In the genomic region with DNA sequence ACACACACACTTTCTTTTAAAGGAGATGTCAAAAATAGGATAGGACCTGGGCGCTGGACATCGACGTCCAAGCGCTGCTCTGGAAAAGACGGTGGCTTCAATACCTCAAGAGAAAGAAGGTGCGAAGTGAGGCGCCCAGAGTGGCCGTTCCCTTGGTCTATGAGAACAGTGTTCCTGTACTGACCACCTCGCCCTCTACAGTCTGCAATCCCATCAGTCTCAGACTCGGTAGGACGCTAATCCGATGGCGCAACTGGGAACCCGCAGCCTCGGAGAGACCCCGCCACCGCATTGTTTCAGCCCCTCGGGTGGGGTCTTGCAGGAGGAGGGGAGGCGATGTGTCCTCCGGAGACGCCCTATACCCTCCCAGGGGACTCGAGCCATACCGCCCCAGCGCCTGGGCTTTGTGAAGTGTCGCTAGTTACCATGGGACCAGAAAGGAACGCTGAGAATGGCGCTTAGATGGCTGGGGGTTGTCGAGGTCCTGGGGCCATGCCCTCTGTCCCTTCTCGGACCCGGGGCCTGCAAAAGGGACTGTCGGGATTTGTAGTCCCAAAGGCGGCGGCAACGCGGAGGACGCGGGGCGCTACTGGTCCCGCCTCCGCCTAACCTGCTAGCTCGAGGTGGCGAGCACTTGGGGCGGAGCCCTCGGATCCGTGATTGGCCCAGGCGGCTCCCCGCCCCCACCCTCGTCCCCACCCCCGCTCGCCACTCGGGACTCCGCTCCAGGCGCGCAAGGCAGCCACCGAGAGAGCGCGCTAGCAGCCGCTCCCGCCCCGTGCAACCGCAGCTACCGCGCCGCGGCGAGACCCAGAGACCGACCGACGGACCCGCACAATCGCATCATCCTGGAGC, we compare ENCODE assay signal across 8 mouse cellular contexts. TPM values are rescaled to one million over a fixed set of nuclear protein-coding genes. Genes with fewer than 3 reads are reported as not detected.
DNase-seq lines count a peak whose midpoint lies in the region; ATAC-seq lines count a peak whose summit lies in the region.

A gene (plus strand): TSS at position 418 of the 855 bp plus-strand sequence.

- peak; percentile 88 for ATAC-seq in hindbrain, embryonic 11.5 days (ENCODE audit: low FRiP score)
- ATAC-seq in lung, embryonic 15.5 days (ENCODE audit: borderline replicate concordance, extremely low read depth, low FRiP score, low TSS enrichment), result peak; percentile 84

- peak within 1 kb of the TSS; percentile 94 for H3K27ac ChIP-seq in hindbrain, embryonic 11.5 days (ENCODE audit: low read depth, low read length)
- no peak within 1 kb of the TSS for H3K27ac ChIP-seq in lung, embryonic 15.5 days

- H3K9me3 ChIP-seq in hindbrain, embryonic 11.5 days (ENCODE audit: control insufficient read depth, low read length), result no peaks in the 10 kb centered on the region
- H3K9me3 ChIP-seq in lung, embryonic 15.5 days, result no peaks in the 10 kb centered on the region

- H3K4me2 ChIP-seq in hindbrain, embryonic 11.5 days (replicated peaks; ENCODE audit: low read depth, low read length), result peak within 1 kb of the TSS; percentile 81
- peak within 1 kb of the TSS; percentile 83 for H3K4me2 ChIP-seq in lung, embryonic 15.5 days

- H3K4me3 ChIP-seq in hindbrain, embryonic 11.5 days (ENCODE audit: low read depth, low read length), result peak within 1 kb of the TSS; percentile 83
- H3K4me3 ChIP-seq in lung, embryonic 15.5 days, result peak within 1 kb of the TSS; percentile 47

- no peaks in the 10 kb centered on the region; the same call in 1 of the 2 replicates for H3K4me1 ChIP-seq in hindbrain, embryonic 11.5 days (replicated peaks; ENCODE audit: control insufficient read depth, insufficient read depth, low read length)
- H3K4me1 ChIP-seq in lung, embryonic 15.5 days, result peaks cover 33% of the 10 kb centered on the region

- peaks cover 4% of the 10 kb centered on the region; the same call in 1 of the 2 replicates for H3K27me3 ChIP-seq in hindbrain, embryonic 11.5 days (ENCODE audit: control insufficient read depth, insufficient read depth, low read length)
- peaks cover 66% of the 10 kb centered on the region for H3K27me3 ChIP-seq in lung, embryonic 15.5 days

- H3K36me3 ChIP-seq in hindbrain, embryonic 11.5 days (ENCODE audit: control insufficient read depth, insufficient read depth, low read length), result no peaks in the 10 kb centered on the region
- H3K36me3 ChIP-seq in lung, embryonic 15.5 days, result no peaks in the 10 kb centered on the region

- peak within 1 kb of the TSS; percentile 94 for H3K9ac ChIP-seq in hindbrain, embryonic 11.5 days (ENCODE audit: low read depth, low read length)
- peak within 1 kb of the TSS; percentile 44 for H3K9ac ChIP-seq in lung, embryonic 15.5 days

- WGBS in hindbrain, embryonic 11.5 days, result under 1% methylated on average over 59 of the region's 71 CpGs
- WGBS in lung, embryonic 15.5 days, result under 1% methylated on average over 68 of the region's 71 CpGs

- peak; percentile 76 for DNase-seq in WW6 (ENCODE audit: low read depth, low spot score)
- DNase-seq in cerebellum, postnatal 14 days, result peak; percentile 92 to 94
- DNase-seq in frontal cortex, postnatal 10 days (ENCODE audit: low spot score in 2 of 2), result peak; percentile 83 to 87
- DNase-seq in hindbrain, embryonic 11.5 days (ENCODE audit: low spot score), result peak; percentile 91
- DNase-seq in layer of hippocampus, postnatal 10 days (ENCODE audit: low spot score in 2 of 2), result peak; percentile 80 to 86
- DNase-seq in ovary, adult 18-20 months (ENCODE audit: low spot score), result peak; percentile 80
- DNase-seq in thymus, postnatal 0 days (ENCODE audit: low spot score), result peak; percentile 77

RNA-seq across cellular contexts. Expression of the gene that starts here (rescaled TPM):
- 86.1 and 90.1 TPM in 2 replicates for polyA plus RNA-seq in hindbrain, embryonic 11.5 days (2014; fragmentation: Nextera tagmentation; extraction: Ambion mirVana)
- 100 to 1,000 TPM; 321 to 327 TPM for total RNA-seq in layer of hippocampus, postnatal 10 days (2021)
- 4.8 and 5.3 TPM in 2 replicates for polyA plus RNA-seq in lung, embryonic 15.5 days (2015; fragmentation: Nextera tagmentation; extraction: Ambion mirVana)
- 0.13 and 0.23 TPM in 2 replicates for polyA plus RNA-seq in thymus, postnatal 0 days (2015; fragmentation: Nextera tagmentation; extraction: Ambion mirVana)

Comparison
In these comparisons a context has a peak if more than half of its experiments do, and no peak if none do; other contexts are left out.
1. RNA of the gene that starts here (polyA plus RNA-seq): 86.1 to 90.1 TPM in hindbrain, embryonic 11.5 days; 4.8 to 5.3 TPM in lung, embryonic 15.5 days and 0.13 to 0.23 TPM in thymus, postnatal 0 days; every median in the first group is over 10 times any median in the second.
2. Peak in DNase-seq in thymus, postnatal 0 days; RNA of the gene not detected or under 1 TPM.
3. Peak in every context shown above with its lines, with median percentiles within 50 percentile points of each other: DNase-seq.